Mouse (Mus musculus): Measurements from ENCODE around the gene Sertad2.

DNA sequence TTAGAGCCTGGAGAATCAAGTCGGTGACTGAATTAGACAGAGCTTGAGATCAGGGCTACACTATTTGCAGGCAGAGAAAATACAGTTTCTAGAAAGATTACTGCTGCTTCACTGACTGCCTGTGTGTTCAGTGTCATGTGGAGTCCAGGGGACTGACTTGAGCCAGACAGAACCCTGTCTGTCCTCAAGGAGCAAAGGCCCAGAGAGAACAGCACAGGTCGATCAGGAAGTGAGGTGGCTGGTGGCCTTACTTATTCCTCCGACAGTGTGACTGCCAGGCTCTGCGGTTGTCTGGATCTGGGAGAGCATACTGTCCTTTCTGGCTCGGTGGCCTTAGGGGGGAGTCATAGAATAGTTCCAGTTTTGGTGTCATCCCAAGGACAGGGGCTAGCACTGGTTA, 137.7 kb downstream of the Sertad2 start:
- TF ChIP-seq CTCF (IDR thresholded peaks at IDR 0.05; ENCODE audit: low read depth, low read length) (no peak), TAL1 (conservative IDR thresholded peaks at IDR 0.05; ENCODE audit: low read depth, low read length) (no peak), GATA2 (IDR thresholded peaks at IDR 0.05; ENCODE audit: borderline replicate concordance, low read depth, low read length) (no peak)
